Mouse (Mus musculus): ENCODE measurements around the gene Stat6. TPM values are rescaled to one million over a fixed set of nuclear protein-coding genes. Genes with fewer than 3 reads are reported as not detected.

Gene Stat6
- polyA plus RNA-seq, 1 experiment: 32.9 TPM

DNA sequence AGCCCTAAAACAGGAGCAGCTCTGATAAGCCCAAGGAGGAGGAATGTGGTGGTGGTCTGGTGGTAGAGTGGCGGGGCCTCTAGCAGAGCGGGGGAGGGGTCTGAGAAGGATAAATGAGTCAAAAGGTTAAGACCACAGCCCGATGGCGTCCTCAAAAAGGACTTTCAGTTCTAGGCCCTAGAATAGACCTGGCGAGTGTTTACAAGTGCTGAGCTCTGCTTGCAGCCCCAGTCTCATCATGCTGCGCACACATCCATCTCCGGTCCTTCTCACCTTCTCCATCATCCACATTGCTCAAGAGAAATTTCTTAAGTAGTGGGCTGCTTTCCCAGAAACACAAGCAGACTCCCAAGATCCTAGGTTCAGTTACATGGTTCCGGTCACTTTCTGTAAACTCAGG is 44.2 kb upstream of the Stat6 start:
- TF ChIP-seq POLR2A (IDR thresholded peaks at IDR 0.05; ENCODE audit: insufficient read depth, low read length): no peak
- no peak for TF ChIP-seq EP300 (IDR thresholded peaks at IDR 0.05; ENCODE audit: insufficient read depth, low read depth, low read length)
- no peak for TF ChIP-seq CTCF (IDR thresholded peaks at IDR 0.05; ENCODE audit: low read depth, low read length)
- Histone ChIP-seq H3K27ac (ENCODE audit: insufficient read depth, low read length) (no peak overlapping the region), H3K9ac (ENCODE audit: low read depth, poor library complexity, severe bottlenecking) (no peak overlapping the region), H3K4me1 (ENCODE audit: control insufficient read depth, insufficient read depth, low read length) (peaks cover 4% of the 10 kb centered on the region), H3K36me3 (ENCODE audit: control insufficient read depth, insufficient read depth, low read length, poor library complexity, severe bottlenecking) (no peaks in the 10 kb centered on the region), H3K9me3 (replicated peaks; ENCODE audit: control insufficient read depth, insufficient read depth, low read length, poor library complexity, severe bottlenecking) (no peaks in the 10 kb centered on the region), H3K27me3 (ENCODE audit: control insufficient read depth, insufficient read depth, low read length, poor library complexity, severe bottlenecking) (no peaks in the 10 kb centered on the region), H3K4me3 (ENCODE audit: low read depth, low read length) (0 out of 2 replicates have a peak overlapping the region, but pooled peaks have one; percentile 8)

GRCm38 (mm10) chr10:127599252-127599651 is 43.5 kb upstream of the Stat6 start:
- Histone ChIP-seq H3K36me3 (ENCODE audit: control insufficient read depth, insufficient read depth, low read length, poor library complexity, severe bottlenecking) (no peaks in the 10 kb centered on the region), H3K9ac (ENCODE audit: low read depth, poor library complexity, severe bottlenecking) (no peak overlapping the region), H3K27me3 (ENCODE audit: control insufficient read depth, insufficient read depth, low read length, poor library complexity, severe bottlenecking) (no peaks in the 10 kb centered on the region), H3K4me1 (ENCODE audit: control insufficient read depth, insufficient read depth, low read length) (peaks cover 4% of the 10 kb centered on the region), H3K4me3 (ENCODE audit: low read depth, low read length) (no peak overlapping the region), H3K9me3 (replicated peaks; ENCODE audit: control insufficient read depth, insufficient read depth, low read length, poor library complexity, severe bottlenecking) (no peaks in the 10 kb centered on the region), H3K27ac (ENCODE audit: insufficient read depth, low read length) (no peak overlapping the region)
- TF ChIP-seq POLR2A (IDR thresholded peaks at IDR 0.05; ENCODE audit: insufficient read depth, low read length): no peak
- TF ChIP-seq EP300 (IDR thresholded peaks at IDR 0.05; ENCODE audit: insufficient read depth, low read depth, low read length): no peak
- no peak for TF ChIP-seq CTCF (IDR thresholded peaks at IDR 0.05; ENCODE audit: low read depth, low read length)

DNA sequence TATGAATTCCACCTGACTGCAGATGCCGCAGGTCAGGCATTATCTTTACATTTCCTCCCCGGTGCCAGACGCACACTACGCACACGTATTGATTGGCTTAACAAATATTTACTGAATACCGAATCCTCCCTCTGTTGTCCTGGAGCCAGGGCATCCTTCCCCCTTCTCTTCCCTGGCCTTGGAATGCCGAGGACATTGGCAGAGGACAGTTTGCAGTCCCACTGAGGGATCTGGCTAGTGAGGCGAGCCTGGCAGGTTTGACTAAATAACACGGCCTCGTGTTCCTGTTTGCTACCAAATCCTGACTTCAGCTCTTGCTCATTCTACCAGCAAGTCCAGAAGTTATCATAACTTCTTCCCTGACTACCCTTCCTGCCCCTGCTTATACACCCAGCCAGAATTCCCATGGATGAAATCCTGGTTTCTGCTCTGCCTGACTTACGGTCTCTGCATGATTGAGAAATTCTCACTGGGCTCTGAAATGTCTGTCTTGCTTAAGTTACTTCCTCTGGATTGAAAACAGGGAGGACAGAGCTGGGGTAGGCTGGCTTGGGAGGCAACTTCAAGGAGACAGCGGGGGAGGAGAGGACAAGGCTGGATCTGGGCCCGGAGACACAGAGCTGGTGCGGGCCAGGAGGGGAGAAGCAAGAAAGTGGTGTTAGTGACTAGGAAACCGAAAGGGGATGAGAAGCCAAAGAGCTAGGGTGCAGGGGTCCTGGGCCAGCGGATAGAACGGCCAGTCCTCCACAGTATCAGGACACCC is 42.8 kb upstream of the Stat6 start:
- Histone ChIP-seq H3K4me1 (ENCODE audit: control insufficient read depth, insufficient read depth, low read length) (peaks cover 4% of the 10 kb centered on the region), H3K9me3 (replicated peaks; ENCODE audit: control insufficient read depth, insufficient read depth, low read length, poor library complexity, severe bottlenecking) (no peaks in the 10 kb centered on the region), H3K36me3 (ENCODE audit: control insufficient read depth, insufficient read depth, low read length, poor library complexity, severe bottlenecking) (no peaks in the 10 kb centered on the region), H3K9ac (ENCODE audit: low read depth, poor library complexity, severe bottlenecking) (no peak overlapping the region; the same call in 1 of the 2 replicates), H3K27ac (ENCODE audit: insufficient read depth, low read length) (no peak overlapping the region), H3K4me3 (ENCODE audit: low read depth, low read length) (0 out of 2 replicates have a peak overlapping the region, but pooled peaks have one; percentile 13), H3K27me3 (ENCODE audit: control insufficient read depth, insufficient read depth, low read length, poor library complexity, severe bottlenecking) (no peaks in the 10 kb centered on the region)
- TF ChIP-seq EP300 (IDR thresholded peaks at IDR 0.05; ENCODE audit: insufficient read depth, low read depth, low read length): no peak
- TF ChIP-seq CTCF (IDR thresholded peaks at IDR 0.05; ENCODE audit: low read depth, low read length): no peak
- no peak for TF ChIP-seq POLR2A (IDR thresholded peaks at IDR 0.05; ENCODE audit: insufficient read depth, low read length)

GRCm38 (mm10) chr10:127602194-127602593 is 40.6 kb upstream of the Stat6 start:
- Histone ChIP-seq H3K4me1 (ENCODE audit: control insufficient read depth, insufficient read depth, low read length) (peaks cover 4% of the 10 kb centered on the region), H3K27me3 (ENCODE audit: control insufficient read depth, insufficient read depth, low read length, poor library complexity, severe bottlenecking) (no peaks in the 10 kb centered on the region), H3K4me3 (ENCODE audit: low read depth, low read length) (no peak overlapping the region), H3K9me3 (replicated peaks; ENCODE audit: control insufficient read depth, insufficient read depth, low read length, poor library complexity, severe bottlenecking) (no peaks in the 10 kb centered on the region), H3K27ac (ENCODE audit: insufficient read depth, low read length) (no peak overlapping the region), H3K9ac (ENCODE audit: low read depth, poor library complexity, severe bottlenecking) (no peak overlapping the region), H3K36me3 (ENCODE audit: control insufficient read depth, insufficient read depth, low read length, poor library complexity, severe bottlenecking) (no peaks in the 10 kb centered on the region)
- no peak for TF ChIP-seq POLR2A (IDR thresholded peaks at IDR 0.05; ENCODE audit: insufficient read depth, low read length)

- Histone ChIP-seq H3K9me3 (replicated peaks; ENCODE audit: control insufficient read depth, insufficient read depth, low read length, poor library complexity, severe bottlenecking) (no peaks in the 10 kb centered on the region), H3K36me3 (ENCODE audit: control insufficient read depth, insufficient read depth, low read length, poor library complexity, severe bottlenecking) (no peaks in the 10 kb centered on the region), H3K4me1 (ENCODE audit: control insufficient read depth, insufficient read depth, low read length) (peaks cover 2% of the 10 kb centered on the region), H3K27ac (ENCODE audit: insufficient read depth, low read length) (no peak overlapping the region), H3K27me3 (ENCODE audit: control insufficient read depth, insufficient read depth, low read length, poor library complexity, severe bottlenecking) (no peaks in the 10 kb centered on the region), H3K4me3 (ENCODE audit: low read depth, low read length) (no peak overlapping the region), H3K9ac (ENCODE audit: low read depth, poor library complexity, severe bottlenecking) (no peak overlapping the region)
- no peak for TF ChIP-seq POLR2A (IDR thresholded peaks at IDR 0.05; ENCODE audit: insufficient read depth, low read length)
- TF ChIP-seq CTCF (IDR thresholded peaks at IDR 0.05; ENCODE audit: low read depth, low read length): no peak
- no peak for TF ChIP-seq EP300 (IDR thresholded peaks at IDR 0.05; ENCODE audit: insufficient read depth, low read depth, low read length)
Measured at GRCm38 (mm10) chr10:127603437-127604371, 39.1 kb upstream of the Stat6 start.

Data from ES-Bruce4 (cell line).